Mouse (Mus musculus) lung, adult 2 months (tissue): ENCODE measurements at regions not wholly inside any gene's neighbourhood (a gene's known extent, or its start where the extent isn't known, plus 50 kb on each side); places are given as distances from the start of the nearest gene placed in this dataset.

ENCODE experiments used
- DNase-seq: peaks from one replicate; pipeline ENCODE4 v3.0.0; 2022
- H3K4me1 ChIP-seq: fragments of 200-500 bp; 2 replicates; pipeline ENCODE4 v1.6.1; 2011; ENCODE audit warnings: low read length; ENCODE audit not compliant: control insufficient read depth, insufficient read depth
- H3K4me3 ChIP-seq: fragments of 200-500 bp; replicated peaks from 2 replicates; pipeline ENCODE3; 2011; ENCODE audit warnings: low read depth, mild to moderate bottlenecking, control low read depth, low read length; ENCODE audit errors: extremely low read depth
- CTCF ChIP-seq: fragments of 200-500 bp; IDR thresholded peaks from 2 replicates; pipeline ENCODE4 v1.5.1; 2011; ENCODE audit warnings: mild to moderate bottlenecking, low read length, control low read depth; ENCODE audit not compliant: insufficient read depth
- POLR2A ChIP-seq: fragments of 200-500 bp; IDR thresholded peaks from 2 replicates; pipeline ENCODE4 v1.6.1; 2011; ENCODE audit warnings: low read depth, mild to moderate bottlenecking, control low read depth, low read length, borderline replicate concordance; ENCODE audit errors: extremely low read depth
- WGBS: fragments of 180-500 bp; shearing (Covaris S2); methylation state at CpG from one replicate; pipeline ENCODE4 v1.1.7; 2018; 5-methylcytosine and 5-hydroxymethylcytosine counted together

DNA sequence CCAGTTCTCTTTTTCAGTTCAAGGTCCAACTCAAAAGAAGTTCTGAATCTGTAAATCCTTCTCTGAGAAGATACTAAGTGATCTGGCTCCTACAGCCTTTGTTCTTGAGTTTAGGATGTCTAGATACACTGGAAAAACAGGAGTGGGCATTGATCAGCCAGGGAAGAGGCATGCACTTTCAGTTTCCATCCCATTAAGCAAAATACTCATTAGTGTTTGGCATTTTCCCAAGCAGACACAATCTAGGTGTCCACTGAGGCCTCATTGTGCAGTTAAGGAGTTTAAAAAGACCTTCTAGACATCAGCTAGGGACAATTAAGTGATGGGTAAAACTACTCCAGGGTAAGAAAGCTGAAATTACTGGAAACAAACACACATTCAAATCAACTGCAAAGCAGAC is 74.3 kb upstream of the Zfp770 start:
- H3K4me1 ChIP-seq, result no peaks in the 10 kb centered on the region
- TF ChIP-seq POLR2A, result no peak
- TF ChIP-seq CTCF, result no peak
- H3K4me3 ChIP-seq, result no peak overlapping the region
- DNase-seq, result no peak

- H3K4me3 ChIP-seq, result no peak overlapping the region
- peak; percentile 4 for DNase-seq
- TF ChIP-seq CTCF, result peak; percentile 71
- no peak for TF ChIP-seq POLR2A
These were observed 59.3 kb upstream of the Zfp770 start for GRCm38 (mm10) chr2:114260397-114261071.

GRCm38 (mm10) chr2:114259539-114259938 is 58.3 kb upstream of the Zfp770 start:
- no peak for DNase-seq
- no peak overlapping the region for H3K4me3 ChIP-seq
- H3K4me1 ChIP-seq, result no peaks in the 10 kb centered on the region
- 69% methylated on average over 4 of the region's 4 CpGs for WGBS
- TF ChIP-seq CTCF, result no peak
- TF ChIP-seq POLR2A, result no peak

More at GRCm38 (mm10) chr2:114260397-114261071, 59.3 kb upstream of the Zfp770 start:
- 27% methylated on average over 8 of the region's 8 CpGs for WGBS
- no peaks in the 10 kb centered on the region for H3K4me1 ChIP-seq
